Mouse (Mus musculus) heart, adult 18-20 months (tissue): ENCODE results near the gene 1700001L19Rik. TPM values are rescaled to one million over a fixed set of nuclear protein-coding genes. Genes with fewer than 3 reads are reported as not detected.

ENCODE experiments used
- DNase-seq, 2 experiments: peaks; one replicate each; pipeline ENCODE4 v3.0.0; 2021 to 2022; ENCODE audit warnings: mixed read lengths in 1 of 2
- total RNA-seq, 2 experiments: library from RNA; stranded (reverse); gene quantifications; 2 replicates each; pipeline ENCODE4 v1.2.3; 2021

Gene 1700001L19Rik
- total RNA-seq, 2 experiments from 2014 or later, result not detected

DNA sequence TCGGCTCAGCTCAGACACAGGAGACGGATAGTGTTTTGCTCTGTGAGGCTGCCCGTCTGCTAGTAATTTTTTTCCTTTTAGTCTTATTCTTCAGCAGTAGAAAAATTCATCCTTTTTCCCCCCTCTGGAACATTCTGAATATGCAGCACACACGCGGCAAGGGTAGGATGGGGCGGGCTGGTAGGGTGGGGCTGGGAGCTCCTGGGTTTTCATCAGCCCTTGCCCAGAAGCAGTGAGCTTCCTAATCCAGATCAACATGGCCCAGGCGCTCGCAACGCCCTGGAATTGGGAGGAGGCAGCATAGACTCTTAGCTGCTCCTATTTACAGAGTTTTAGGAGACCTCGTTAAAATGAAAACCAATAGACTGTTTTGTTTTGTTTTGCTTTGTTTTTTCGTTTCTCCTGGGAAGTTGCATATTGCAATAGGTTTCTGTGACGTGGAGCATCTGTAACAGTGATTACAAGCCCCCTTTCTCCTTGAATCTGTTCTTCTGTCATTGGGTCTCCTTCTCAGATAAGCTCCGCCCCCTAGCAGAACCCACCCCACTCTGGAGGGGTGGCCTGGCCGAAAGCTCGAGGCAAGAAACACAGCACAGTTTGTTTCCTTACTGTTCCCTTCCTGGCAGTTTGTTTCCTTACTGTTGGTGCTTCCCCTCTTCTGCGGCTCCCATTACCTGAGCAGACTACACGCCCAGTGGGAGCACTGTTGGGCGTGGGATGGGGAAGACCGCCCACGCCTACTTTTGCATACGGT, 10.6 kb downstream of the 1700001L19Rik start:
- no peak for DNase-seq

DNA sequence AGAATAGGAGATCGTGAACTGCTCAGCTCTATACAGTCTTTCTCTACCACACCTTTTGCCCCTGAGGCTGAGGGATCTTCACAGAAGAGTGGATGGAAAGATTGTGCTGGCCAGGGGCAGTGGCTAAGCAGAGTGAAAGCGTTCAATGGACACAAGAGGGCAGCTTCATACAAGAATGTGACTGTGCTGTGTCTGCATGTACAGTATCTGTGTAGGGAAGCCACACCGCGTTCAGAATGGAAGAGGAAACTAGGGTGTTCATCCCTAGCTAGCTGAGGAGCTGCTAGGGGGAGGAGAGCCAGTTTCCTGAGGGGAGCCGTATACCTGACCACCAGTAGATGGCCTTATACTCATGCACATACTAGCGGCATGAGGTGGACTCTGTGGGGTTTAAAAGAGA, 25.6 kb downstream of the 1700001L19Rik start:
- no peak for DNase-seq

DNA sequence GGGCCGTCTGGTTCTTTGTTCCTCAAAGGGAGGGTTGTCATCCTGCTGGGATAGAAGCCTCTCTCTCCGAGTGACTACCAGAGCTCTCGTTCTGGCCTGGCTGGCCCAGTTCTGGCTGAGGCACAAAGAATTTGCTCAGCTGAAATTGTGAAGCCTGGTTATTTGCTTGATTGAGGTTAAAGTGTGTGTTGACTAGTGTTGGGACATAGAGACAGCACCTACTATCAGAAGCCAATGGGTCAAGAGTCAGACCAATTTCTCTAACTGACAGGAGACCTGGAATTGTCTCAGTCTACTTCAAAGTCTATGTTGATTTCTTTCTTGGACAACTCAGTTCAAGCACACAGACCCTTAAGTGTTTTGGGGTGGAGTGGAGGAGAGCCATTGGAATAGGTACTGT, 29.8 kb downstream of the 1700001L19Rik start:
- no peak for DNase-seq

DNA sequence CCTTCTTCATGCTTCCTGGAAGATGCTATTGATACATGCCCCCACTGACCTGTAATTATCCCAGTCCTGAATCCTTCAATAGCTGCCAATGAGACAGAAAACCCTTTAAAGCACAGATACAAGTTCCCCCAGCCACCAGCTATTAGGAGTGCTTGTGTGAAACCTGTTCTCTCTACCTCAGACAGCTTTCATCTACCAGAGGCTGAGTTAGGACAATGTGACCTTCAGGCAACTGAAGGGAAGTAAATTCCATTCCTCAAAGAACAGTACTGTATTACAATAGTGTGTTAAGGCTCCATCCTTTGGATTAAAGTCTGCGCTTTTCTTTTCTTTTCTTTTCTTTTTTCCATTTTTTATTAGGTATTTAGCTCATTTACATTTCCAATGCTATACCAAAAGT, 45.6 kb downstream of the 1700001L19Rik start:
- DNase-seq, result no peak

Other genes starting within 250 kb of the 1700001L19Rik start
- gene Mtrr, start 15.3 kb upstream of the 1700001L19Rik start, total RNA-seq, result 10 to 100 TPM; 16.3 to 19.7 TPM
- gene Fastkd3, start 15.2 kb upstream of the 1700001L19Rik start, total RNA-seq, result 10 to 100 TPM; 11.4 to 11.6 TPM